In the genomic region with DNA sequence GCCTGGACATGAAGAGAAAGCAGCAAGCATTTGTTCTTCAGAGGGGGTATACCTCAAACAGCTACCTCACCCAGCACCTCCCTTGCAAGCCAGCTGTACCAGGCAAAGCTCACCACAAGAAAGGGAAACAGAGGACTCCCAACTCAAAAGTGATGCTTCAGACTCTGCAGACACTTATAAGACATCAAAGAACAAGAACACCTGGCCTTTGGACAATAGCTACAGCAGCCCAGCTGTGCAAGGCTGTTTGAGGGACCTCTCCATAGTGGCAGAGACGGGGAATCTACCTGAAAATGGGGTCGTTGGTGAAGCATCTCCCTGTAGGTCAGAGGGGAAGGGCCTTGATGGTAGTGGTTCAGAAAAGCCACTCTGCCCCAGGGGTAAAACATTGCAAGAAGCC, we compare ENCODE assay signal across 19 mouse cellular contexts. TPM values are rescaled to one million over a fixed set of nuclear protein-coding genes. Genes with fewer than 3 reads are reported as not detected.
DNase-seq lines count a peak whose midpoint lies in the region.
"Had no signal": no experiment of that assay in that cellular context is flagged by ENCODE, and none has a peak within 500 bp of the region (broad histone marks: within the 10 kb centered on the region; RNA-seq: fewer than 3 reads in every experiment).

No protein-coding gene starts in this region.

- peak; percentile 80 for DNase-seq in heart, adult 11 months
- DNase-seq in heart, adult 18-20 months = no peak
- peak; percentile 73 for DNase-seq in thymus, postnatal 14 days
- peak; percentile 48 for DNase-seq in thymus, postnatal 4 days
- no peak for DNase-seq in kidney, adult 9 months
- no peak for DNase-seq in urinary bladder, postnatal 36 days (ENCODE audit: low spot score in 2 of 2)
- DNase-seq: adrenal gland, postnatal 10 days; adrenal gland, postnatal 36 days; cerebellum, adult 11 months; cerebellum, adult 2 months; cerebellum, adult 9-11 months; cerebellum, postnatal 25 days; forebrain, postnatal 0 days; gastrocnemius, adult 2 months; gastrocnemius, postnatal 14 days; heart, adult 2 months; heart, postnatal 14 days; heart, postnatal 4 days had no signal

RNA-seq across cellular contexts. Expression of a gene that starts 12.2 kb away (rescaled TPM):
- total RNA-seq in heart, adult 18-20 months (2021) = under 1 TPM in 1 of 2 experiments, not detected in 1; 0.21 TPM
- total RNA-seq: common myeloid progenitor, adult 5-6 weeks had no signal

Comparison
In these comparisons a context has a peak if more than half of its experiments do, and no peak if none do; other contexts are left out.
1. DNase-seq: peak in heart, adult 11 months (single experiment), thymus, postnatal 14 days (single experiment) and thymus, postnatal 4 days (single experiment); none in heart, adult 18-20 months (0 of 2), kidney, adult 9 months (single experiment) and urinary bladder, postnatal 36 days (0 of 2).